Mouse (Mus musculus) MEL (cell line): ENCODE data around the gene Slc25a54. TPM values are rescaled to one million over a fixed set of nuclear protein-coding genes. Genes with fewer than 3 reads are reported as not detected.

ENCODE experiments used
- DNase-seq: peaks from one replicate; pipeline ENCODE4 v3.0.0; 2011; ENCODE audit warnings: low read depth, low spot score
- H3K27ac ChIP-seq: 2 replicates; pipeline ENCODE4 v1.5.1; 2012; ENCODE audit warnings: low read depth, mild to moderate bottlenecking, control low read depth, low read length, moderate library complexity; ENCODE audit not compliant: control insufficient read depth
- H3K27me3 ChIP-seq, 2 experiments: fragments of 150-350 bp in 1 of 2; sonication (generic) in 1 of 2; 2 replicates each; pipeline ENCODE4 v1.6.1; 2012; ENCODE audit warnings: low read length in 2 of 2, mild to moderate bottlenecking in 2 of 2, improper control_type of control experiment in 1 of 2, moderate library complexity in 1 of 2; ENCODE audit not compliant: insufficient read depth in 2 of 2, control insufficient read depth in 1 of 2
- H3K36me3 ChIP-seq, 2 experiments: 2 replicates each; pipeline ENCODE4 v1.6.1; 2012 to 2014; ENCODE audit warnings: low read length in 2 of 2, improper control_type of control experiment in 1 of 2, inconsistent platforms in 1 of 2, mild to moderate bottlenecking in 1 of 2; ENCODE audit not compliant: insufficient read depth in 2 of 2, control insufficient read depth in 1 of 2
- H3K4me1 ChIP-seq, 2 experiments: fragments of 150-350 bp in 1 of 2; sonication (generic) in 1 of 2; 2 replicates each; pipeline ENCODE4 v1.6.1; 2012; ENCODE audit warnings: low read length in 2 of 2, improper control_type of control experiment in 1 of 2, mild to moderate bottlenecking in 1 of 2; ENCODE audit not compliant: insufficient read depth in 2 of 2, control insufficient read depth in 1 of 2
- H3K4me3 ChIP-seq, 2 experiments: fragments of 150-350 bp in 1 of 2; sonication (generic) in 1 of 2; 2 replicates each; pipeline ENCODE4 v1.5.1; 2012; ENCODE audit warnings: low read depth in 2 of 2, low read length in 2 of 2, mild to moderate bottlenecking in 2 of 2, moderate library complexity in 2 of 2, control low read depth in 1 of 2, improper control_type of control experiment in 1 of 2; ENCODE audit not compliant: control insufficient read depth in 1 of 2, insufficient read depth in 1 of 2
- H3K79me2 ChIP-seq: 2 replicates; pipeline ENCODE4 v1.6.1; 2012; ENCODE audit warnings: mild to moderate bottlenecking, low read length, moderate library complexity; ENCODE audit not compliant: control insufficient read depth, poor library complexity, insufficient read depth
- H3K9ac ChIP-seq: 2 replicates; pipeline ENCODE4 v1.6.1; 2012; ENCODE audit warnings: low read depth, mild to moderate bottlenecking, control low read depth, low read length, moderate library complexity; ENCODE audit not compliant: control insufficient read depth, poor library complexity, severe bottlenecking
- H3K9me3 ChIP-seq: fragments of 150-350 bp; sonication (generic); replicated peaks from 2 replicates; pipeline ENCODE4 v1.6.1; 2012; ENCODE audit warnings: mild to moderate bottlenecking, low read length, improper control_type of control experiment, moderate library complexity; ENCODE audit not compliant: insufficient read depth
- BHLHE40 ChIP-seq: IDR thresholded peaks from 2 replicates; pipeline ENCODE4 v1.6.1; 2012; ENCODE audit warnings: low read depth, mild to moderate bottlenecking, inconsistent platforms, low read length, improper control_type of control experiment, borderline replicate concordance
- CHD2 ChIP-seq: IDR thresholded peaks from 2 replicates; pipeline ENCODE4 v1.6.1; 2011; ENCODE audit warnings: low read length, improper control_type of control experiment
- CTCF ChIP-seq, 3 experiments: IDR thresholded peaks in 2 of 3; conservative IDR thresholded peaks in 1 of 3; 2 replicates each; pipeline ENCODE4 v1.5.1; 2011 to 2012; ENCODE audit warnings: low read length in 3 of 3, low read depth in 2 of 3, mild to moderate bottlenecking in 2 of 3, improper control_type of control experiment in 1 of 3, inconsistent platforms in 1 of 3, mixed read lengths in 1 of 3, moderate library complexity in 1 of 3; ENCODE audit not compliant: control insufficient read depth in 1 of 3, insufficient read depth in 1 of 3, poor library complexity in 1 of 3, severe bottlenecking in 1 of 3
- E2F4 ChIP-seq: IDR thresholded peaks from 2 replicates; pipeline ENCODE4 v1.6.1; 2011; ENCODE audit warnings: low read depth, low read length, improper control_type of control experiment, borderline replicate concordance
- GATA1 ChIP-seq: IDR thresholded peaks from 2 replicates; pipeline ENCODE4 v1.6.1; 2011; ENCODE audit warnings: low read depth, low read length, improper control_type of control experiment
- MAFK ChIP-seq: IDR thresholded peaks from 2 replicates; pipeline ENCODE4 v1.6.1; 2011; ENCODE audit warnings: low read depth, mild to moderate bottlenecking, low read length, improper control_type of control experiment, borderline replicate concordance
- MAZ ChIP-seq: IDR thresholded peaks from 2 replicates; pipeline ENCODE4 v1.6.1; 2012; ENCODE audit warnings: low read depth, mild to moderate bottlenecking, inconsistent platforms, low read length, improper control_type of control experiment
- MYB ChIP-seq: IDR thresholded peaks from 2 replicates; pipeline ENCODE4 v1.6.1; 2011; ENCODE audit warnings: mild to moderate bottlenecking, low read depth, low read length, improper control_type of control experiment
- NELFE ChIP-seq: IDR thresholded peaks from 2 replicates; pipeline ENCODE4 v1.6.1; 2011; ENCODE audit warnings: low read depth, low read length, improper control_type of control experiment
- POLR2AphosphoS2 ChIP-seq: IDR thresholded peaks from 2 replicates; pipeline ENCODE4 v1.6.1; 2011; ENCODE audit warnings: low read length, improper control_type of control experiment
- RAD21 ChIP-seq: IDR thresholded peaks from 2 replicates; pipeline ENCODE4 v1.6.1; 2011; ENCODE audit warnings: mild to moderate bottlenecking, low read depth, low read length, improper control_type of control experiment
- RCOR1 ChIP-seq: IDR thresholded peaks from 2 replicates; pipeline ENCODE4 v1.6.1; 2012; ENCODE audit warnings: low read depth, mild to moderate bottlenecking, inconsistent platforms, low read length, improper control_type of control experiment
- SIN3A ChIP-seq: IDR thresholded peaks from 2 replicates; pipeline ENCODE4 v1.6.1; 2012; ENCODE audit warnings: low read length, improper control_type of control experiment, inconsistent platforms
- SMC3 ChIP-seq: IDR thresholded peaks from 2 replicates; pipeline ENCODE4 v1.6.1; 2011; ENCODE audit warnings: low read depth, low read length, improper control_type of control experiment
- TCF12 ChIP-seq: IDR thresholded peaks from 2 replicates; pipeline ENCODE4 v1.6.1; 2014; ENCODE audit warnings: low read depth, mild to moderate bottlenecking, inconsistent platforms, low read length, improper control_type of control experiment, moderate library complexity
- USF2 ChIP-seq, 2 experiments: IDR thresholded peaks; 2 replicates each; pipeline ENCODE4 v1.6.1; 2011 to 2012; ENCODE audit warnings: improper control_type of control experiment in 2 of 2, low read length in 2 of 2, borderline replicate concordance in 1 of 2, inconsistent platforms in 1 of 2, low read depth in 1 of 2, mild to moderate bottlenecking in 1 of 2; ENCODE audit not compliant: insufficient read depth in 1 of 2
- ZC3H11A ChIP-seq: IDR thresholded peaks from 2 replicates; pipeline ENCODE4 v1.6.1; 2012; ENCODE audit warnings: low read depth, mild to moderate bottlenecking, inconsistent platforms, low read length, improper control_type of control experiment
- ZKSCAN1 ChIP-seq: IDR thresholded peaks from 2 replicates; pipeline ENCODE4 v1.6.1; 2012; ENCODE audit warnings: low read depth, mild to moderate bottlenecking, inconsistent platforms, low read length, improper control_type of control experiment, moderate library complexity
- ZMIZ1 ChIP-seq: IDR thresholded peaks from 2 replicates; pipeline ENCODE4 v1.6.1; 2012; ENCODE audit warnings: low read depth, mild to moderate bottlenecking, inconsistent platforms, low read length, improper control_type of control experiment, moderate library complexity
- ZNF384 ChIP-seq: IDR thresholded peaks from 2 replicates; pipeline ENCODE4 v1.6.1; 2012; ENCODE audit warnings: low read depth, mild to moderate bottlenecking, inconsistent platforms, low read length, improper control_type of control experiment
- polyA plus RNA-seq, 2 experiments: library from polyadenylated mRNA; stranded (reverse) in 1 of 2; unstranded in 1 of 2; fragments of >175 nt in 1 of 2; fragments of >200 nt in 1 of 2; gene quantifications; 2 replicates each; pipeline versions ENCODE4 v1.2.1 to v1.2.4; 2012; ENCODE audit warnings: low replicate concordance in 2 of 2, low read depth in 1 of 2; ENCODE audit not compliant: insufficient read length in 2 of 2, insufficient read depth in 1 of 2, missing spikeins in 1 of 2
- total RNA-seq: library from RNA; depleted of rRNA; stranded (reverse); fragments of 300-350 nt; gene quantifications from 2 replicates; pipeline ENCODE4 v1.2.3, GENCODE M21; 2012

The Slc25a54 gene
- total and polyA plus RNA-seq, 3 experiments: not detected

DNA sequence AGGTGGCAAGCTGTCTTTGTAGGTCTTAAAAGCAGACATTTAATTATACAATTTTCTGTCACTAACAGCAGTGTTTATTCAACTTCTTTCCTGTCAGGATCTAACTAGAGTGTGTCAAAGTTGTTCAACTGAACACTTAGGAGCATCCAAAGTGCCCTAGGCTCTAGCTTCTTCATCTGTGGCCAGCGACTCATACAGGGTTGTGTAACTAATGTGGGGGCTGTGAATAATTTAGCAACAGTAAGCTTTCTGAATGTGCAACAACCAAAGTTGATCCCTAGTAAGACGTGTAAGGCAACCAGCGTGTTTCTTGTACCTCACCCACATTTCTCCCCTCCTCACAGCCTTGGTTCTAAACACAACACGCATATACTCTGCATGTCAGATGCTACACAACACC, 39.4 kb upstream of the Slc25a54 start:
- Histone ChIP-seq H3K36me3 (no peaks in the 10 kb centered on the region), H3K9ac (no peak overlapping the region), H3K4me3 (no peak overlapping the region), H3K4me1 (no peaks in the 10 kb centered on the region), H3K79me2 (no peaks in the 10 kb centered on the region), H3K27me3 (peaks cover 5% of the 10 kb centered on the region in 2 experiments; a peak in 3 of 4 replicates), H3K27ac (no peak overlapping the region), H3K9me3 (no peaks in the 10 kb centered on the region)
- TF ChIP-seq MAFK (no peak), ZNF384 (no peak), ZC3H11A (no peak), BHLHE40 (no peak)
- no peak for DNase-seq

DNA sequence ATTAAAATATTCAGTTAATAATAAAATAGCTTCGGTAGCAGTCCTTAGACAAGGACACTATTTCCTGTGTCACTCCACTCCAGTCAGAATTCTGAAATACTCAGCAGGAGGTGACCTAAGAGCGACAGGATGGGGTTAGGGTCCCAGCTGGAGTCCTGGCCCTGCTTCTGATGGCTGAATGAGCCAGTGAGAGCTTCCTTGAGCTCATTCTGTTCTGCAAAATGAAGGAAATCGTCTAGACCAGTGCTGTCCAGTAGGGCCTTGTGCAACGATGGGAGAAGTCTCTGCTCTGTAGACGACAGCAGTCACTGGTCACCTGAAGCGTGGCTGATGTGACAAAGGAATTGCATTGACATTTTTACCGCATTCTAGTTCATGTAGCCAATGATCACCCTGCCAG, 36.9 kb upstream of the Slc25a54 start:
- no peaks in the 10 kb centered on the region for H3K36me3 ChIP-seq
- no peaks in the 10 kb centered on the region for H3K9me3 ChIP-seq
- H3K27ac ChIP-seq: no peak overlapping the region
- H3K4me3 ChIP-seq: no peak overlapping the region
- no peaks in the 10 kb centered on the region for H3K79me2 ChIP-seq
- DNase-seq: no peak
- H3K27me3 ChIP-seq: peaks cover 5% of the 10 kb centered on the region in 2 experiments; a peak in 3 of 4 replicates
- no peak for TF ChIP-seq POLR2AphosphoS2
- H3K4me1 ChIP-seq: peaks cover 0 to 3% of the 10 kb centered on the region in 2 experiments; a peak in 1 of 4 replicates
- H3K9ac ChIP-seq: no peak overlapping the region

DNA sequence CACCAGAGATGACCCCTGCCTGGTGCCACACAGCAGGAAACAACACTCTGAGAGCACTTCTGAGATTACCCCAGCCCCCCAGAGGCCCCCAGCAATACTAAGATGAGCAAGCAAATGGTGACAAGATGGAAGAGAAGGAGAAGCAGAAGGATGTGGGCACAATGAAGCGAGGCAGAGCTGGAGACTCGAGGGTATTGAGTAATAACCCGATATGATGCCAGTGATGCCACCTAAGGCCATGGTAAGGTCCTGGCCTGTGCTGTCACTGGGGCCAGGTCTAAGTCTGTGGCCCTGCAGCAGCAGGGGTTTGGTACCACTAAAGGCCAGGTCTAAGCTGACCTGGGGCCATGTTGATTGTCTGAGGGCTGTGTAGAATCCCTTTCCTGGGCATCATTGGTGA, 33.8 kb upstream of the Slc25a54 start:
- no peaks in the 10 kb centered on the region for H3K36me3 ChIP-seq
- peaks cover 4% of the 10 kb centered on the region in 2 experiments; a peak in 3 of 4 replicates for H3K27me3 ChIP-seq
- H3K9me3 ChIP-seq: no peaks in the 10 kb centered on the region
- H3K79me2 ChIP-seq: no peaks in the 10 kb centered on the region
- DNase-seq: no peak
- no peak overlapping the region for H3K27ac ChIP-seq
- H3K9ac ChIP-seq: no peak overlapping the region
- no peak overlapping the region for H3K4me3 ChIP-seq
- TF ChIP-seq ZMIZ1: no peak
- no peak for TF ChIP-seq CHD2
- no peak for TF ChIP-seq RAD21
- TF ChIP-seq SIN3A: no peak
- no peak for TF ChIP-seq ZKSCAN1
- TF ChIP-seq USF2 (IDR thresholded peaks at IDR 0.05; ENCODE audit: borderline replicate concordance in 1 of 2, insufficient read depth in 1 of 2, low read depth in 1 of 2, low read length in 2 of 2): no peak
- no peak for TF ChIP-seq TCF12
- TF ChIP-seq E2F4: no peak
- TF ChIP-seq CTCF (IDR thresholded peaks at IDR 0.05 in 2 of 3, conservative IDR thresholded peaks at IDR 0.05 in 1 of 3; ENCODE audit: control insufficient read depth in 1 of 3, insufficient read depth in 1 of 3, low read depth in 2 of 3, low read length in 3 of 3, poor library complexity in 1 of 3, severe bottlenecking in 1 of 3): no peak
- no peak for TF ChIP-seq NELFE
- TF ChIP-seq MYB: no peak
- no peak for TF ChIP-seq GATA1
- TF ChIP-seq RCOR1: no peak
- TF ChIP-seq MAZ: no peak
- no peak for TF ChIP-seq BHLHE40
- no peak for TF ChIP-seq SMC3
- no peak for TF ChIP-seq ZC3H11A
- peaks cover 0 to 3% of the 10 kb centered on the region in 2 experiments; a peak in 1 of 4 replicates for H3K4me1 ChIP-seq
